Mouse (Mus musculus): ENCODE results near the gene Olfr90.

GRCm38 (mm10) chr17:37062101-37062641 lies 26.1 kb downstream of the Olfr90 start:
- TF ChIP-seq CTCF (IDR thresholded peaks at IDR 0.05) (no peak), EP300 (IDR thresholded peaks at IDR 0.05) (no peak)

All from lung, postnatal 0 days (tissue).